Mouse (Mus musculus) layer of hippocampus, postnatal 14 days (tissue): ENCODE data around the gene Gm13696. TPM values are rescaled to one million over a fixed set of nuclear protein-coding genes. Genes with fewer than 3 reads are reported as not detected.
"Not testable (repeated sequence)": the region's sequence is repeated elsewhere in the genome, so short reads cannot be mapped to it uniquely, and the experiment has no call there.

Source experiments
- DNase-seq, 2 experiments: peaks; one replicate each; pipeline ENCODE4 v3.0.0; 2021 to 2022; ENCODE audit warnings: low spot score in 2 of 2, mixed read lengths in 1 of 2
- long read RNA-seq, 2 experiments: library from polyadenylated mRNA; stranded (forward); transcript quantifications; one replicate each; pipeline ENCODE4 v2.0.0; 2021
- total RNA-seq, 2 experiments: library from RNA; stranded (reverse); gene quantifications; 2 replicates each; pipeline ENCODE4 v1.2.3; 2021

The Gm13696 gene
- 1 to 10 TPM; 1.2 to 1.6 TPM for total RNA-seq
- long read RNA-seq, experiment 1, partial matches to known transcripts = 0 of 1 reads
- long read RNA-seq, experiment 1, other reads (novel, unspliced or antisense) = 0 of 1 reads
- long read RNA-seq, experiment 2 = 0 reads

- not testable (repeated sequence) for DNase-seq
Measured at GRCm38 (mm10) chr2:83972823-83973222, at the start of gene Gm13696. Gm13696 (plus strand) TSS chr2:83973123.

- no peak for DNase-seq
Measured at GRCm38 (mm10) chr2:83929478-83930088, 43.3 kb upstream of the Gm13696 start.

GRCm38 (mm10) chr2:83940931-83941361 lies 32.0 kb upstream of the Gm13696 start, which contains the start of gene Zswim2:
Zswim2 (minus strand) TSS chr2:83941228.
- peak; percentile 86 to 88 for DNase-seq

GRCm38 (mm10) chr2:83941378-83941777 lies 31.5 kb upstream of the Gm13696 start:
- DNase-seq = no peak

- DNase-seq = no peak
Measured at GRCm38 (mm10) chr2:83941792-83942191, 31.1 kb upstream of the Gm13696 start.

GRCm38 (mm10) chr2:83955393-83955792 lies 17.5 kb upstream of the Gm13696 start, which contains the start of gene Gm13698:
Gm13698 (plus strand) TSS chr2:83955693.
- not testable (repeated sequence) for DNase-seq

GRCm38 (mm10) chr2:83961203-83961602 lies 11.7 kb upstream of the Gm13696 start, which contains the start of gene Gm13693:
Gm13693 (plus strand) TSS chr2:83961503.
- DNase-seq = not testable (repeated sequence)

GRCm38 (mm10) chr2:83967013-83967412 lies 5.9 kb upstream of the Gm13696 start, which contains the start of gene Gm13695:
Gm13695 (plus strand) TSS chr2:83967313.
- not testable (repeated sequence) for DNase-seq

GRCm38 (mm10) chr2:83978633-83979032 lies 5.7 kb downstream of the Gm13696 start, which contains the start of gene Gm13694:
Gm13694 (plus strand) TSS chr2:83978933.
- not testable (repeated sequence) for DNase-seq

GRCm38 (mm10) chr2:83984443-83984842 lies 11.5 kb downstream of the Gm13696 start, which contains the start of gene Gm13697:
Gm13697 (plus strand) TSS chr2:83984743.
- not testable (repeated sequence) for DNase-seq

GRCm38 (mm10) chr2:83990253-83990652 lies 17.3 kb downstream of the Gm13696 start, which contains the start of gene Gm13691:
Gm13691 (plus strand) TSS chr2:83990553.
- not testable (repeated sequence) for DNase-seq

- not testable (repeated sequence) for DNase-seq
Measured at GRCm38 (mm10) chr2:83993639-83994255, 20.8 kb downstream of the Gm13696 start.

- DNase-seq = not testable (repeated sequence)
Measured at GRCm38 (mm10) chr2:83994526-83994925, 21.6 kb downstream of the Gm13696 start.

- DNase-seq = peak; percentile 40 to 70
Measured at GRCm38 (mm10) chr2:84008913-84009312, 36.0 kb downstream of the Gm13696 start.

GRCm38 (mm10) chr2:84009818-84010217 lies 36.9 kb downstream of the Gm13696 start:
- DNase-seq = no peak

GRCm38 (mm10) chr2:84014572-84014971 lies 41.6 kb downstream of the Gm13696 start:
- DNase-seq = no peak

- not testable (repeated sequence) for DNase-seq
Measured at GRCm38 (mm10) chr2:84016291-84016690, 43.4 kb downstream of the Gm13696 start.

- no peak for DNase-seq
Measured at GRCm38 (mm10) chr2:84018330-84018729, 45.4 kb downstream of the Gm13696 start.

- DNase-seq = no peak
Measured at GRCm38 (mm10) chr2:84019519-84020305, 46.8 kb downstream of the Gm13696 start.

GRCm38 (mm10) chr2:84021930-84022329 lies 49.0 kb downstream of the Gm13696 start:
- DNase-seq = no peak

GRCm38 (mm10) chr2:84022905-84023304 lies 50.0 kb downstream of the Gm13696 start:
- DNase-seq = no peak
